Mouse (Mus musculus): ENCODE data around the gene Npcd. TPM values are rescaled to one million over a fixed set of nuclear protein-coding genes. Genes with fewer than 3 reads are reported as not detected.
A peak's percentile ranks its signal among the peaks of the same experiment; 100 is the strongest.

Gene Npcd
- polyA plus RNA-seq, 1 experiment from 2014 or later = 0.22 TPM

- ATAC-seq (ENCODE audit: low FRiP score, low TSS enrichment) = no peak
- H3K9me3 ChIP-seq (ENCODE audit: control insufficient read depth, low read length) = no peaks in the 10 kb centered on the region
- peaks cover 9% of the 10 kb centered on the region for H3K4me1 ChIP-seq (ENCODE audit: control insufficient read depth, insufficient read depth, low read length)
- 74% methylated on average over 5 of the region's 5 CpGs for WGBS
- H3K27ac ChIP-seq (ENCODE audit: low read depth, low read length) = no peak overlapping the region
- H3K9ac ChIP-seq (ENCODE audit: low read depth, low read length) = no peak overlapping the region
- H3K27me3 ChIP-seq (ENCODE audit: control insufficient read depth, insufficient read depth, low read length) = no peaks in the 10 kb centered on the region
- no peak overlapping the region for H3K4me2 ChIP-seq (replicated peaks; ENCODE audit: low read depth, low read length)
- H3K4me3 ChIP-seq (ENCODE audit: low read length) = no peak overlapping the region
- H3K36me3 ChIP-seq (ENCODE audit: control insufficient read depth, insufficient read depth, low read length) = no peaks in the 10 kb centered on the region
These were observed 88.2 kb downstream of the Npcd start for GRCm38 (mm10) chr15:79745883-79746282.

- ATAC-seq (ENCODE audit: low FRiP score, low TSS enrichment) = no peak
- Histone ChIP-seq H3K27ac (ENCODE audit: low read depth, low read length) (no peak overlapping the region), H3K9ac (ENCODE audit: low read depth, low read length) (no peak overlapping the region), H3K36me3 (ENCODE audit: control insufficient read depth, insufficient read depth, low read length) (no peaks in the 10 kb centered on the region), H3K27me3 (ENCODE audit: control insufficient read depth, insufficient read depth, low read length) (no peaks in the 10 kb centered on the region), H3K4me3 (ENCODE audit: low read length) (no peak overlapping the region), H3K9me3 (ENCODE audit: control insufficient read depth, low read length) (no peaks in the 10 kb centered on the region), H3K4me1 (ENCODE audit: control insufficient read depth, insufficient read depth, low read length) (peaks cover 15% of the 10 kb centered on the region), H3K4me2 (replicated peaks; ENCODE audit: low read depth, low read length) (no peak overlapping the region)
- WGBS = 71% methylated on average over 10 of the region's 10 CpGs
These were observed 88.7 kb downstream of the Npcd start for GRCm38 (mm10) chr15:79745312-79745711.

GRCm38 (mm10) chr15:79744742-79745141 is 89.3 kb downstream of the Npcd start:
- no peak for ATAC-seq (ENCODE audit: low FRiP score, low TSS enrichment)
- no peaks in the 10 kb centered on the region for H3K36me3 ChIP-seq (ENCODE audit: control insufficient read depth, insufficient read depth, low read length)
- no peak overlapping the region for H3K27ac ChIP-seq (ENCODE audit: low read depth, low read length)
- WGBS = 35% methylated on average over 8 of the region's 8 CpGs
- no peak overlapping the region for H3K4me3 ChIP-seq (ENCODE audit: low read length)
- no peaks in the 10 kb centered on the region for H3K9me3 ChIP-seq (ENCODE audit: control insufficient read depth, low read length)
- no peak overlapping the region for H3K4me2 ChIP-seq (replicated peaks; ENCODE audit: low read depth, low read length)
- peaks cover 18% of the 10 kb centered on the region for H3K4me1 ChIP-seq (ENCODE audit: control insufficient read depth, insufficient read depth, low read length)
- no peaks in the 10 kb centered on the region for H3K27me3 ChIP-seq (ENCODE audit: control insufficient read depth, insufficient read depth, low read length)
- no peak overlapping the region for H3K9ac ChIP-seq (ENCODE audit: low read depth, low read length)

GRCm38 (mm10) chr15:79744001-79744400 is 90.0 kb downstream of the Npcd start:
- no peak overlapping the region for H3K4me3 ChIP-seq (ENCODE audit: low read length)
- H3K9ac ChIP-seq (ENCODE audit: low read depth, low read length) = no peak overlapping the region
- peaks cover 2% of the 10 kb centered on the region for H3K36me3 ChIP-seq (ENCODE audit: control insufficient read depth, insufficient read depth, low read length)
- no peak overlapping the region for H3K4me2 ChIP-seq (replicated peaks; ENCODE audit: low read depth, low read length)
- no peaks in the 10 kb centered on the region for H3K27me3 ChIP-seq (ENCODE audit: control insufficient read depth, insufficient read depth, low read length)
- no peak for ATAC-seq (ENCODE audit: low FRiP score, low TSS enrichment)
- H3K4me1 ChIP-seq (ENCODE audit: control insufficient read depth, insufficient read depth, low read length) = peaks cover 25% of the 10 kb centered on the region
- no peaks in the 10 kb centered on the region for H3K9me3 ChIP-seq (ENCODE audit: control insufficient read depth, low read length)
- H3K27ac ChIP-seq (ENCODE audit: low read depth, low read length) = no peak overlapping the region
- 88% methylated on average over 11 of the region's 11 CpGs for WGBS

- Histone ChIP-seq H3K4me2 (replicated peaks; ENCODE audit: low read depth, low read length) (peak overlapping the region; percentile 81), H3K36me3 (ENCODE audit: control insufficient read depth, insufficient read depth, low read length) (peaks cover 13% of the 10 kb centered on the region), H3K9ac (ENCODE audit: low read depth, low read length) (peak overlapping the region; percentile 95), H3K9me3 (ENCODE audit: control insufficient read depth, low read length) (no peaks in the 10 kb centered on the region), H3K4me3 (ENCODE audit: low read length) (peak overlapping the region; percentile 90), H3K27me3 (ENCODE audit: control insufficient read depth, insufficient read depth, low read length) (no peaks in the 10 kb centered on the region), H3K4me1 (ENCODE audit: control insufficient read depth, insufficient read depth, low read length) (peaks cover 28% of the 10 kb centered on the region), H3K27ac (ENCODE audit: low read depth, low read length) (no peak overlapping the region)
- ATAC-seq (ENCODE audit: low FRiP score, low TSS enrichment) = no peak
- under 1% methylated on average over 23 of the region's 23 CpGs for WGBS
These were observed 91.4 kb downstream of the Npcd start for GRCm38 (mm10) chr15:79742706-79743023.

- H3K4me1 ChIP-seq (ENCODE audit: control insufficient read depth, insufficient read depth, low read length) = peaks cover 28% of the 10 kb centered on the region
- H3K27ac ChIP-seq (ENCODE audit: low read depth, low read length) = peak within 1 kb of the TSS; percentile 62
- H3K36me3 ChIP-seq (ENCODE audit: control insufficient read depth, insufficient read depth, low read length) = peaks cover 19% of the 10 kb centered on the region
- peak within 1 kb of the TSS; percentile 90 for H3K4me3 ChIP-seq (ENCODE audit: low read length)
- peak; percentile 85 for ATAC-seq (ENCODE audit: low FRiP score, low TSS enrichment)
- H3K9ac ChIP-seq (ENCODE audit: low read depth, low read length) = peak within 1 kb of the TSS; percentile 95
- H3K27me3 ChIP-seq (ENCODE audit: control insufficient read depth, insufficient read depth, low read length) = no peaks in the 10 kb centered on the region
- under 1% methylated on average over 75 of the region's 93 CpGs for WGBS
- no peaks in the 10 kb centered on the region for H3K9me3 ChIP-seq (ENCODE audit: control insufficient read depth, low read length)
- H3K4me2 ChIP-seq (replicated peaks; ENCODE audit: low read depth, low read length) = peak within 1 kb of the TSS; percentile 81
These were observed 91.9 kb downstream of the Npcd start, which contains the start of gene Sun2 for GRCm38 (mm10) chr15:79741921-79742705. Gene Sun2 (minus strand): TSS chr15:79742536.

GRCm38 (mm10) chr15:79741173-79741858 is 92.7 kb downstream of the Npcd start:
- peaks cover 26% of the 10 kb centered on the region for H3K36me3 ChIP-seq (ENCODE audit: control insufficient read depth, insufficient read depth, low read length)
- H3K4me2 ChIP-seq (replicated peaks; ENCODE audit: low read depth, low read length) = peak overlapping the region; percentile 81
- WGBS = 25% methylated on average over 14 of the region's 14 CpGs
- H3K27me3 ChIP-seq (ENCODE audit: control insufficient read depth, insufficient read depth, low read length) = no peaks in the 10 kb centered on the region
- H3K27ac ChIP-seq (ENCODE audit: low read depth, low read length) = peak overlapping the region; percentile 62
- H3K4me1 ChIP-seq (ENCODE audit: control insufficient read depth, insufficient read depth, low read length) = peaks cover 28% of the 10 kb centered on the region
- no peak for ATAC-seq (ENCODE audit: low FRiP score, low TSS enrichment)
- H3K4me3 ChIP-seq (ENCODE audit: low read length) = peak overlapping the region; percentile 90
- H3K9ac ChIP-seq (ENCODE audit: low read depth, low read length) = peak overlapping the region; percentile 95
- H3K9me3 ChIP-seq (ENCODE audit: control insufficient read depth, low read length) = no peaks in the 10 kb centered on the region

- Histone ChIP-seq H3K27ac (ENCODE audit: low read depth, low read length) (no peak overlapping the region), H3K27me3 (ENCODE audit: control insufficient read depth, insufficient read depth, low read length) (no peaks in the 10 kb centered on the region), H3K4me1 (ENCODE audit: control insufficient read depth, insufficient read depth, low read length) (peaks cover 28% of the 10 kb centered on the region), H3K4me2 (replicated peaks; ENCODE audit: low read depth, low read length) (peak overlapping the region; percentile 81; the same call in 1 of the 2 replicates), H3K9ac (ENCODE audit: low read depth, low read length) (no peak overlapping the region), H3K36me3 (ENCODE audit: control insufficient read depth, insufficient read depth, low read length) (peaks cover 29% of the 10 kb centered on the region), H3K4me3 (ENCODE audit: low read length) (peak overlapping the region; percentile 90; the same call in 1 of the 2 replicates), H3K9me3 (ENCODE audit: control insufficient read depth, low read length) (no peaks in the 10 kb centered on the region)
- WGBS = 92% methylated on average over 3 of the region's 3 CpGs
- ATAC-seq (ENCODE audit: low FRiP score, low TSS enrichment) = no peak
These were observed 93.3 kb downstream of the Npcd start for GRCm38 (mm10) chr15:79740739-79741138.
